Mouse (Mus musculus) olfactory bulb, adult 2 months (tissue): ENCODE data around the gene Atg10.

Experiments used
- CTCF ChIP-seq: fragments of 200-500 bp; IDR thresholded peaks from 2 replicates; pipeline ENCODE4 v1.5.1; 2012; ENCODE audit warnings: low read depth, mild to moderate bottlenecking, low read length, moderate library complexity; ENCODE audit not compliant: insufficient read depth
- POLR2A ChIP-seq: fragments of 200-500 bp; IDR thresholded peaks from 2 replicates; pipeline ENCODE4 v1.6.1; 2012; ENCODE audit warnings: mild to moderate bottlenecking, low read depth, low read length, moderate library complexity; ENCODE audit not compliant: insufficient read depth

DNA sequence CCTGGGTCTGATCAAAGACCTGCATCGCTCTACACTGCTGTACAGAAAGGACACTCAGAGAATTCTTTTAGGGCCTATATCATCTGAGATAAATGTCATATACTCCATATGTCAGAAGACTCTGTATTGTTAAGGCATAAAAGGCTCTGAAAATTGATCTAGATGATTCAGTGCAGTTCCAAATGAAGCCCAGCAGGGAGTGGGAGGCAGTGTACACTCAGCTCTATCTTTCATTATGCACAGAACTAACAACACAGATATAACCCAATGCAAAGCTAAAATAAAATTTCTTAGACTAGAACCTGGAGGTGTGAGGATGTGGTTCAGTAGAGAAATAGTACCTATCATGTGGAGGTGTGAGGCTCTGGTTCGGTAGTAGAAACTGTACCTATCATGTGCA, 151.4 kb downstream of the Atg10 start:
- TF ChIP-seq CTCF, result no peak
- no peak for TF ChIP-seq POLR2A
